Mouse (Mus musculus) embryonic facial prominence, embryonic 13.5 days (tissue): ENCODE measurements around the gene Lmnb2. TPM values are rescaled to one million over a fixed set of nuclear protein-coding genes. Genes with fewer than 3 reads are reported as not detected.
A peak's percentile ranks its signal among the peaks of the same experiment; 100 is the strongest.

ENCODE experiments used
- ATAC-seq: fragments of 200-750 bp; cut with Nextera tagmentation; 2 replicates; pipeline ENCODE4 v1.8.0; 2017; ENCODE audit warnings: low read depth; ENCODE audit not compliant: insufficient number of reproducible peaks, insufficient read depth, low FRiP score, low TSS enrichment
- H3K27ac ChIP-seq: fragments of 300-500 bp; sonication (generic); 2 replicates; pipeline ENCODE4 v1.5.1; 2015; ENCODE audit warnings: moderate library complexity, mild to moderate bottlenecking, inconsistent platforms
- H3K27me3 ChIP-seq: fragments of 300-500 bp; sonication (generic); 2 replicates; pipeline ENCODE4 v1.6.1; 2015; ENCODE audit warnings: mild to moderate bottlenecking, inconsistent platforms
- H3K36me3 ChIP-seq: fragments of 300-500 bp; sonication (generic); 2 replicates; pipeline ENCODE4 v1.6.1; 2015; ENCODE audit warnings: mild to moderate bottlenecking, inconsistent platforms
- H3K4me1 ChIP-seq: fragments of 300-500 bp; sonication (generic); 2 replicates; pipeline ENCODE4 v1.6.1; 2015; ENCODE audit warnings: inconsistent platforms
- H3K4me2 ChIP-seq: fragments of 300-500 bp; sonication (generic); 2 replicates; pipeline ENCODE4 v1.6.1; 2015; ENCODE audit warnings: moderate library complexity, mild to moderate bottlenecking, inconsistent platforms
- H3K4me3 ChIP-seq: fragments of 300-500 bp; sonication (generic); 2 replicates; pipeline ENCODE4 v1.5.1; 2015; ENCODE audit warnings: mild to moderate bottlenecking, inconsistent platforms
- H3K9ac ChIP-seq: fragments of 300-500 bp; sonication (generic); 2 replicates; pipeline ENCODE4 v1.6.1; 2015; ENCODE audit warnings: mild to moderate bottlenecking, inconsistent platforms
- H3K9me3 ChIP-seq: fragments of 300-500 bp; sonication (generic); 2 replicates; pipeline ENCODE4 v1.6.1; 2016; ENCODE audit warnings: inconsistent platforms
- WGBS: fragments of 180-500 bp; shearing (Covaris S2); methylation state at CpG from one replicate; pipeline ENCODE4 v1.1.7; 2015; ENCODE audit warnings: mixed read lengths; 5-methylcytosine and 5-hydroxymethylcytosine counted together
- polyA plus RNA-seq: library from polyadenylated mRNA; unstranded; fragments of >200 nt; fragmentation: Nextera tagmentation; extraction: Ambion mirVana; gene quantifications from 2 replicates; pipeline ENCODE4 v1.2.1, GENCODE M21; 2015

Lmnb2 gene
- polyA plus RNA-seq, 1 experiment from 2014 or later, result 63.4 TPM

GRCm38 (mm10) chr10:80943701-80944100 lies 25.7 kb upstream of the Lmnb2 start:
- WGBS, result 82% methylated on average over 9 of the region's 9 CpGs

GRCm38 (mm10) chr10:80942919-80943318 lies 24.9 kb upstream of the Lmnb2 start:
- H3K4me1 ChIP-seq, result peaks cover 47% of the 10 kb centered on the region
- H3K4me2 ChIP-seq, result no peak overlapping the region
- no peaks in the 10 kb centered on the region for H3K36me3 ChIP-seq
- H3K9ac ChIP-seq, result 0 out of 2 replicates have a peak overlapping the region, but pooled peaks have one; percentile 21
- H3K27ac ChIP-seq, result no peak overlapping the region; the same call in 1 of the 2 replicates
- H3K27me3 ChIP-seq, result no peaks in the 10 kb centered on the region
- H3K9me3 ChIP-seq, result no peaks in the 10 kb centered on the region
- ATAC-seq, result no peak
- no peak overlapping the region for H3K4me3 ChIP-seq
- 38% methylated on average over 8 of the region's 8 CpGs for WGBS

More at GRCm38 (mm10) chr10:80943701-80944100, 25.7 kb upstream of the Lmnb2 start:
- peaks cover 47% of the 10 kb centered on the region for H3K4me1 ChIP-seq
- H3K4me2 ChIP-seq, result no peak overlapping the region
- H3K9me3 ChIP-seq, result no peaks in the 10 kb centered on the region
- no peak for ATAC-seq
- no peak overlapping the region for H3K9ac ChIP-seq
- no peak overlapping the region for H3K4me3 ChIP-seq
- H3K36me3 ChIP-seq, result no peaks in the 10 kb centered on the region
- H3K27me3 ChIP-seq, result no peaks in the 10 kb centered on the region
- no peak overlapping the region for H3K27ac ChIP-seq

GRCm38 (mm10) chr10:80940988-80941347 lies 22.9 kb upstream of the Lmnb2 start:
- H3K9ac ChIP-seq, result peak overlapping the region; percentile 63; the same call in 1 of the 2 replicates
- H3K4me2 ChIP-seq, result peak overlapping the region; percentile 75
- H3K4me3 ChIP-seq, result no peak overlapping the region

GRCm38 (mm10) chr10:80940320-80940987 lies 22.4 kb upstream of the Lmnb2 start:
- Histone ChIP-seq H3K4me2 (peak overlapping the region; percentile 75), H3K27ac (peak overlapping the region; percentile 91), H3K4me3 (peak overlapping the region; percentile 40), H3K4me1 (peaks cover 60% of the 10 kb centered on the region), H3K9me3 (no peaks in the 10 kb centered on the region), H3K36me3 (no peaks in the 10 kb centered on the region), H3K9ac (peak overlapping the region; percentile 63), H3K27me3 (no peaks in the 10 kb centered on the region)
- 37% methylated on average over 8 of the region's 8 CpGs for WGBS
- ATAC-seq, result no peak

More at GRCm38 (mm10) chr10:80940988-80941347, 22.9 kb upstream of the Lmnb2 start:
- H3K4me1 ChIP-seq, result peaks cover 55% of the 10 kb centered on the region
- no peaks in the 10 kb centered on the region for H3K27me3 ChIP-seq
- ATAC-seq, result no peak
- H3K36me3 ChIP-seq, result no peaks in the 10 kb centered on the region
- peak overlapping the region; percentile 91; the same call in 1 of the 2 replicates for H3K27ac ChIP-seq
- 36% methylated on average over 2 of the region's 2 CpGs for WGBS
- no peaks in the 10 kb centered on the region for H3K9me3 ChIP-seq

- peak; percentile 10; the same call in 1 of the 2 replicates for ATAC-seq
- H3K9ac ChIP-seq, result peak overlapping the region; percentile 63
Measured at GRCm38 (mm10) chr10:80939671-80940070, 21.6 kb upstream of the Lmnb2 start.

GRCm38 (mm10) chr10:80938831-80939550 lies 20.9 kb upstream of the Lmnb2 start:
- Histone ChIP-seq H3K4me3 (peak overlapping the region; percentile 40), H3K4me1 (peaks cover 73% of the 10 kb centered on the region), H3K4me2 (peak overlapping the region; percentile 75), H3K27ac (peak overlapping the region; percentile 91), H3K9me3 (no peaks in the 10 kb centered on the region), H3K9ac (peak overlapping the region; percentile 63), H3K36me3 (no peaks in the 10 kb centered on the region), H3K27me3 (peaks cover 8% of the 10 kb centered on the region)
- WGBS, result 7% methylated on average over 14 of the region's 15 CpGs
- ATAC-seq, result peak; percentile 18

More at GRCm38 (mm10) chr10:80939671-80940070, 21.6 kb upstream of the Lmnb2 start:
- Histone ChIP-seq H3K9me3 (no peaks in the 10 kb centered on the region), H3K27ac (peak overlapping the region; percentile 91), H3K27me3 (peaks cover 1% of the 10 kb centered on the region; the same call in 1 of the 2 replicates), H3K4me1 (peaks cover 66% of the 10 kb centered on the region), H3K4me2 (peak overlapping the region; percentile 75), H3K36me3 (no peaks in the 10 kb centered on the region), H3K4me3 (peak overlapping the region; percentile 40)
- 3% methylated on average over 28 of the region's 28 CpGs for WGBS

- Histone ChIP-seq H3K4me2 (peak overlapping the region; percentile 35), H3K4me3 (no peak overlapping the region), H3K4me1 (peaks cover 86% of the 10 kb centered on the region), H3K27ac (peak overlapping the region; percentile 91), H3K9ac (0 out of 2 replicates have a peak overlapping the region, but pooled peaks have one; percentile 21), H3K9me3 (no peaks in the 10 kb centered on the region), H3K36me3 (no peaks in the 10 kb centered on the region), H3K27me3 (peaks cover 21% of the 10 kb centered on the region)
- 11% methylated on average over 8 of the region's 8 CpGs for WGBS
- no peak; the same call in 1 of the 2 replicates for ATAC-seq
Measured at GRCm38 (mm10) chr10:80937646-80938045, 19.6 kb upstream of the Lmnb2 start.

- no peak for ATAC-seq
- 10% methylated on average over 6 of the region's 6 CpGs for WGBS
- peak overlapping the region; percentile 68; the same call in 1 of the 2 replicates for H3K9ac ChIP-seq
Measured at GRCm38 (mm10) chr10:80936810-80937164, 18.7 kb upstream of the Lmnb2 start.

GRCm38 (mm10) chr10:80936135-80936809 lies 18.2 kb upstream of the Lmnb2 start:
- Histone ChIP-seq H3K4me2 (peak overlapping the region; percentile 66), H3K9ac (peak overlapping the region; percentile 68), H3K36me3 (no peaks in the 10 kb centered on the region), H3K27me3 (peaks cover 35% of the 10 kb centered on the region), H3K27ac (peak overlapping the region; percentile 91), H3K4me3 (peak overlapping the region; percentile 37), H3K4me1 (peaks cover 98% of the 10 kb centered on the region), H3K9me3 (no peaks in the 10 kb centered on the region)
- 1% methylated on average over 37 of the region's 37 CpGs for WGBS
- peak; percentile 16; the same call in 1 of the 2 replicates for ATAC-seq

More at GRCm38 (mm10) chr10:80936810-80937164, 18.7 kb upstream of the Lmnb2 start:
- peaks cover 95% of the 10 kb centered on the region for H3K4me1 ChIP-seq
- H3K27me3 ChIP-seq, result peaks cover 30% of the 10 kb centered on the region
- peak overlapping the region; percentile 66 for H3K4me2 ChIP-seq
- peak overlapping the region; percentile 37 for H3K4me3 ChIP-seq
- H3K9me3 ChIP-seq, result no peaks in the 10 kb centered on the region
- peak overlapping the region; percentile 91 for H3K27ac ChIP-seq
- no peaks in the 10 kb centered on the region for H3K36me3 ChIP-seq

- H3K4me3 ChIP-seq, result peak overlapping the region; percentile 37
- no peaks in the 10 kb centered on the region for H3K9me3 ChIP-seq
- H3K27ac ChIP-seq, result peak overlapping the region; percentile 91
- peak overlapping the region; percentile 66 for H3K4me2 ChIP-seq
- no peaks in the 10 kb centered on the region for H3K36me3 ChIP-seq
- WGBS, result 3% methylated on average over 17 of the region's 17 CpGs
- peak overlapping the region; percentile 68 for H3K9ac ChIP-seq
- peaks cover 98% of the 10 kb centered on the region for H3K4me1 ChIP-seq
- ATAC-seq, result no peak
- peaks cover 41% of the 10 kb centered on the region for H3K27me3 ChIP-seq
Measured at GRCm38 (mm10) chr10:80935698-80936097, 17.7 kb upstream of the Lmnb2 start.

GRCm38 (mm10) chr10:80935241-80935640 lies 17.2 kb upstream of the Lmnb2 start:
- H3K27me3 ChIP-seq, result peaks cover 46% of the 10 kb centered on the region
- no peaks in the 10 kb centered on the region for H3K9me3 ChIP-seq
- H3K4me1 ChIP-seq, result peaks cover 98% of the 10 kb centered on the region
- 13% methylated on average over 3 of the region's 3 CpGs for WGBS
- H3K36me3 ChIP-seq, result no peaks in the 10 kb centered on the region
- peak overlapping the region; percentile 91 for H3K27ac ChIP-seq
- H3K4me3 ChIP-seq, result no peak overlapping the region
- peak overlapping the region; percentile 68 for H3K9ac ChIP-seq
- no peak for ATAC-seq
- peak overlapping the region; percentile 66 for H3K4me2 ChIP-seq
